10 mouse cellular contexts compared by ENCODE assay signal in genomic region chr5:5646173-5646572, GRCm38 (mm10). TPM values are rescaled to one million over a fixed set of nuclear protein-coding genes. Genes with fewer than 3 reads are reported as not detected.
DNase-seq lines count a peak whose midpoint lies in the region; ATAC-seq and TF ChIP-seq lines count a peak whose summit lies in the region.
"Had no signal": no experiment of that assay in that cellular context is flagged by ENCODE, and none has a peak within 500 bp of the region (broad histone marks: within the 10 kb centered on the region; RNA-seq: fewer than 3 reads in every experiment).

No protein-coding gene starts in this region.

- H3K4me1 ChIP-seq in forebrain, embryonic 13.5 days = no peaks in the 10 kb centered on the region
- no peaks in the 10 kb centered on the region for H3K4me1 ChIP-seq in forebrain, embryonic 12.5 days
- H3K4me1 ChIP-seq in liver, postnatal 0 days (ENCODE audit: insufficient read depth) = no peaks in the 10 kb centered on the region
- no peaks in the 10 kb centered on the region for H3K4me1 ChIP-seq in liver, embryonic 11.5 days (replicated peaks; ENCODE audit: control insufficient read depth, insufficient read depth, low read length)
- no peaks in the 10 kb centered on the region for H3K4me1 ChIP-seq in hindbrain, embryonic 16.5 days (ENCODE audit: control insufficient read depth, insufficient read depth, low read depth, low read length)
- no peaks in the 10 kb centered on the region for H3K4me1 ChIP-seq in stomach, postnatal 0 days (replicated peaks; ENCODE audit: control insufficient read depth, insufficient read depth)

- no peak overlapping the region for H3K4me2 ChIP-seq in forebrain, embryonic 13.5 days
- H3K4me2 ChIP-seq in forebrain, embryonic 12.5 days = no peak overlapping the region
- H3K4me2 ChIP-seq in liver, postnatal 0 days (ENCODE audit: low read depth, low read length) = no peak overlapping the region
- H3K4me2 ChIP-seq in liver, embryonic 11.5 days = no peak overlapping the region
- no peak overlapping the region for H3K4me2 ChIP-seq in hindbrain, embryonic 16.5 days (ENCODE audit: low read length)
- H3K4me2 ChIP-seq in stomach, postnatal 0 days (replicated peaks; ENCODE audit: low read depth) = no peak overlapping the region

- no peak overlapping the region for H3K9ac ChIP-seq in forebrain, embryonic 13.5 days
- H3K9ac ChIP-seq in forebrain, embryonic 12.5 days = no peak overlapping the region
- H3K9ac ChIP-seq in liver, postnatal 0 days (replicated peaks) = no peak overlapping the region
- H3K9ac ChIP-seq in liver, embryonic 11.5 days (ENCODE audit: low read depth, low read length) = no peak overlapping the region
- no peak overlapping the region for H3K9ac ChIP-seq in hindbrain, embryonic 16.5 days (ENCODE audit: low read depth, low read length)
- H3K9ac ChIP-seq in stomach, postnatal 0 days (ENCODE audit: low read length) = no peak overlapping the region
- H3K9ac ChIP-seq: liver, embryonic 14.5 days had no signal

- no peak overlapping the region for H3K4me3 ChIP-seq in forebrain, embryonic 13.5 days
- no peak overlapping the region for H3K4me3 ChIP-seq in forebrain, embryonic 12.5 days (replicated peaks)
- H3K4me3 ChIP-seq in liver, postnatal 0 days (ENCODE audit: low read depth, low read length) = no peak overlapping the region
- H3K4me3 ChIP-seq in liver, embryonic 11.5 days (ENCODE audit: low read depth, low read length) = no peak overlapping the region
- H3K4me3 ChIP-seq in hindbrain, embryonic 16.5 days (ENCODE audit: low read length) = no peak overlapping the region
- H3K4me3 ChIP-seq in stomach, postnatal 0 days (ENCODE audit: low read depth, low read length) = no peak overlapping the region

- DNase-seq in liver, postnatal 0 days = no peak
- DNase-seq in liver, embryonic 11.5 days (ENCODE audit: low spot score) = no peak
- DNase-seq in stomach, postnatal 0 days (ENCODE audit: low spot score) = no peak
- no peak for DNase-seq in cerebellum, postnatal 14 days
- no peak for DNase-seq in right cerebral cortex, adult 2 months (ENCODE audit: low spot score in 2 of 2)
- DNase-seq: gastrocnemius, postnatal 10 days had no signal

- H3K27ac ChIP-seq in forebrain, embryonic 13.5 days = no peak overlapping the region
- H3K27ac ChIP-seq in forebrain, embryonic 12.5 days = no peak overlapping the region
- no peak overlapping the region for H3K27ac ChIP-seq in liver, postnatal 0 days (ENCODE audit: low read depth)
- no peak overlapping the region for H3K27ac ChIP-seq in liver, embryonic 11.5 days (ENCODE audit: low read depth, low read length)
- no peak overlapping the region for H3K27ac ChIP-seq in hindbrain, embryonic 16.5 days (ENCODE audit: low read depth, low read length)
- no peak overlapping the region for H3K27ac ChIP-seq in stomach, postnatal 0 days (replicated peaks)
- H3K27ac ChIP-seq: liver, embryonic 14.5 days had no signal

- no peaks in the 10 kb centered on the region for H3K9me3 ChIP-seq in forebrain, embryonic 13.5 days (replicated peaks)
- H3K9me3 ChIP-seq in forebrain, embryonic 12.5 days = no peaks in the 10 kb centered on the region
- no peaks in the 10 kb centered on the region for H3K9me3 ChIP-seq in liver, postnatal 0 days (ENCODE audit: low read length)
- no peaks in the 10 kb centered on the region for H3K9me3 ChIP-seq in liver, embryonic 11.5 days (ENCODE audit: control insufficient read depth, low read length)
- no peaks in the 10 kb centered on the region for H3K9me3 ChIP-seq in hindbrain, embryonic 16.5 days (ENCODE audit: control insufficient read depth, low read length)
- H3K9me3 ChIP-seq in stomach, postnatal 0 days (ENCODE audit: control insufficient read depth, low read length) = no peaks in the 10 kb centered on the region

- TF ChIP-seq EP300 in liver, postnatal 0 days (IDR thresholded peaks at IDR 0.05; ENCODE audit: low read depth) = no peak
- no peak for TF ChIP-seq EP300 in stomach, postnatal 0 days (optimal IDR thresholded peaks at IDR 0.05)

- H3K36me3 ChIP-seq in forebrain, embryonic 13.5 days (ENCODE audit: poor library complexity, severe bottlenecking) = no peaks in the 10 kb centered on the region
- H3K36me3 ChIP-seq in forebrain, embryonic 12.5 days (replicated peaks) = no peaks in the 10 kb centered on the region
- H3K36me3 ChIP-seq in liver, postnatal 0 days (replicated peaks; ENCODE audit: insufficient read depth, low read length) = no peaks in the 10 kb centered on the region
- no peaks in the 10 kb centered on the region for H3K36me3 ChIP-seq in liver, embryonic 11.5 days (ENCODE audit: control insufficient read depth, insufficient read depth, low read length)
- no peaks in the 10 kb centered on the region for H3K36me3 ChIP-seq in hindbrain, embryonic 16.5 days (ENCODE audit: control insufficient read depth, insufficient read depth, low read length)
- H3K36me3 ChIP-seq in stomach, postnatal 0 days (ENCODE audit: control insufficient read depth, insufficient read depth, low read length) = no peaks in the 10 kb centered on the region

- 8% methylated on average over 1 of the region's 1 CpGs for WGBS in forebrain, embryonic 13.5 days
- 10% methylated on average over 1 of the region's 1 CpGs for whole genome bisulfite sequencing in forebrain, embryonic 12.5 days
- WGBS in liver, postnatal 0 days (ENCODE audit: insufficient replicate concordance) = 4% methylated on average over 1 of the region's 1 CpGs
- 2% methylated on average over 1 of the region's 1 CpGs for WGBS in liver, embryonic 11.5 days
- 16% methylated on average over 1 of the region's 1 CpGs for WGBS in hindbrain, embryonic 16.5 days
- WGBS in stomach, postnatal 0 days = 2% methylated on average over 1 of the region's 1 CpGs

- peak; percentile 45; the same call in 1 of the 2 replicates for TF ChIP-seq CTCF in liver, postnatal 0 days (IDR thresholded peaks at IDR 0.05; ENCODE audit: low read depth)
- TF ChIP-seq CTCF in stomach, postnatal 0 days (IDR thresholded peaks at IDR 0.05; ENCODE audit: low read depth) = peak; percentile 74

- no peaks in the 10 kb centered on the region for H3K27me3 ChIP-seq in forebrain, embryonic 13.5 days
- no peaks in the 10 kb centered on the region for H3K27me3 ChIP-seq in forebrain, embryonic 12.5 days
- no peaks in the 10 kb centered on the region for H3K27me3 ChIP-seq in liver, postnatal 0 days (ENCODE audit: insufficient read depth, low read length)
- no peaks in the 10 kb centered on the region for H3K27me3 ChIP-seq in liver, embryonic 11.5 days (replicated peaks; ENCODE audit: control insufficient read depth, insufficient read depth, low read length)
- H3K27me3 ChIP-seq in hindbrain, embryonic 16.5 days (replicated peaks; ENCODE audit: control insufficient read depth, insufficient read depth, low read length) = no peaks in the 10 kb centered on the region
- H3K27me3 ChIP-seq in stomach, postnatal 0 days (ENCODE audit: control insufficient read depth, insufficient read depth, low read length) = no peaks in the 10 kb centered on the region

- ATAC-seq in forebrain, embryonic 13.5 days = peak; percentile 51; the same call in 1 of the 2 replicates
- no peak for ATAC-seq in forebrain, embryonic 12.5 days (ENCODE audit: low FRiP score)
- no peak for ATAC-seq in liver, postnatal 0 days
- no peak for ATAC-seq in liver, embryonic 11.5 days (replicated peaks; ENCODE audit: low FRiP score)
- 0 out of 2 replicates have a peak, but pooled peaks have one; percentile 50 for ATAC-seq in hindbrain, embryonic 16.5 days
- ATAC-seq in stomach, postnatal 0 days (ENCODE audit: low FRiP score, low TSS enrichment) = no peak

RNA-seq across cellular contexts. Expression of gene Cfap69, which starts 17.9 kb away (rescaled TPM):
- polyA plus RNA-seq in forebrain, embryonic 13.5 days (2015; fragmentation: Nextera tagmentation; extraction: Ambion mirVana) = 7.3 and 8.3 TPM in 2 replicates
- 8.4 and 9.3 TPM in 2 replicates for polyA plus RNA-seq in forebrain, embryonic 12.5 days (2016; fragmentation: Nextera tagmentation; extraction: Ambion mirVana)
- 0.43 and 0.67 TPM in 2 replicates for polyA plus RNA-seq in liver, postnatal 0 days (2015; fragmentation: Nextera tagmentation; extraction: Ambion mirVana)
- 0.26 and 1.3 TPM in 2 replicates for polyA plus RNA-seq in liver, embryonic 11.5 days (2014; fragmentation: Nextera tagmentation; extraction: Ambion mirVana)
- 8.3 and 10.8 TPM in 2 replicates for polyA plus RNA-seq in hindbrain, embryonic 16.5 days (2015; fragmentation: Nextera tagmentation; extraction: Ambion mirVana)
- polyA plus RNA-seq in stomach, postnatal 0 days (2015; fragmentation: Nextera tagmentation; extraction: Ambion mirVana) = 7.2 and 8.1 TPM in 2 replicates

RNA-seq across cellular contexts. Expression of gene Steap2, which starts 48.2 kb away (rescaled TPM):
- polyA plus RNA-seq in forebrain, embryonic 13.5 days (2015; fragmentation: Nextera tagmentation; extraction: Ambion mirVana) = 5.4 and 6.2 TPM in 2 replicates
- polyA plus RNA-seq in forebrain, embryonic 12.5 days (2016; fragmentation: Nextera tagmentation; extraction: Ambion mirVana) = 7.0 and 8.3 TPM in 2 replicates
- polyA plus RNA-seq in liver, postnatal 0 days (2015; fragmentation: Nextera tagmentation; extraction: Ambion mirVana) = 5.1 and 6.2 TPM in 2 replicates
- polyA plus RNA-seq in liver, embryonic 11.5 days (2014; fragmentation: Nextera tagmentation; extraction: Ambion mirVana) = 11.5 and 11.9 TPM in 2 replicates
- polyA plus RNA-seq in hindbrain, embryonic 16.5 days (2015; fragmentation: Nextera tagmentation; extraction: Ambion mirVana) = 6.2 and 6.5 TPM in 2 replicates
- polyA plus RNA-seq in stomach, postnatal 0 days (2015; fragmentation: Nextera tagmentation; extraction: Ambion mirVana) = 4.2 and 5.0 TPM in 2 replicates

Comparison
In these comparisons a context has a peak if more than half of its experiments do, and no peak if none do; other contexts are left out.
1. ATAC-seq: peak in forebrain, embryonic 13.5 days (single experiment) and hindbrain, embryonic 16.5 days (single experiment); none in forebrain, embryonic 12.5 days (single experiment), liver, postnatal 0 days (single experiment), liver, embryonic 11.5 days (single experiment) and stomach, postnatal 0 days (single experiment).